Mouse (Mus musculus) bone marrow, adult 2 months (tissue): ENCODE measurements around the gene BC051142.

Source experiments
- CTCF ChIP-seq: fragments of 200-500 bp; IDR thresholded peaks from 2 replicates; pipeline ENCODE4 v1.5.1; 2011; ENCODE audit warnings: low read length, control low read depth; ENCODE audit not compliant: control insufficient read depth, insufficient read depth
- POLR2A ChIP-seq: fragments of 200-500 bp; IDR thresholded peaks from 2 replicates; pipeline ENCODE4 v1.6.1; 2011; ENCODE audit warnings: low read depth, mild to moderate bottlenecking, control low read depth, low read length, borderline replicate concordance; ENCODE audit not compliant: control insufficient read depth

GRCm38 (mm10) chr17:34476427-34476826 lies 77.8 kb downstream of the BC051142 start:
- no peak for TF ChIP-seq CTCF
- TF ChIP-seq POLR2A: no peak
